Mouse (Mus musculus) ovary, adult 10 weeks (tissue): ENCODE results near the gene Trp53. TPM values are rescaled to one million over a fixed set of nuclear protein-coding genes. Genes with fewer than 3 reads are reported as not detected.

Source experiments
- polyA plus RNA-seq: library from polyadenylated mRNA; stranded (reverse); fragments of 350-450 nt; fragmentation: Illumina TruSeq; extraction: RNeasy Lipid Tissue Mini Kit (QIAGEN cat#74804); gene quantifications from one replicate; pipeline ENCODE4 v1.2.3, GENCODE M21; 2014

Gene Trp53
- polyA plus RNA-seq: 9.2 TPM

DNA sequence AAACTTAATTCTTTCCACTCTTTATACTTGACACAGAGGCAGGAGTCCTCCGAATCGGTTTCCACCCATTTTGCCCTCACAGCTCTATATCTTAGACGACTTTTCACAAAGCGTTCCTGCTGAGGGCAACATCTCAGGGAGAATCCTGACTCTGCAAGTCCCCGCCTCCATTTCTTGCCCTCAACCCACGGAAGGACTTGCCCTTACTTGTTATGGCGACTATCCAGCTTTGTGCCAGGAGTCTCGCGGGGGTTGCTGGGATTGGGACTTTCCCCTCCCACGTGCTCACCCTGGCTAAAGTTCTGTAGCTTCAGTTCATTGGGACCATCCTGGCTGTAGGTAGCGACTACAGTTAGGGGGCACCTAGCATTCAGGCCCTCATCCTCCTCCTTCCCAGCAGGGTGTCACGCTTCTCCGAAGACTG lies at the start of gene Trp53, which contains the start of gene Wrap53:
Gene Trp53, plus strand, starts transcription at position 269 of the 424 bp plus-strand sequence.
Gene Wrap53, minus strand, starts transcription at position 165 of the 424 bp plus-strand sequence.

DNA sequence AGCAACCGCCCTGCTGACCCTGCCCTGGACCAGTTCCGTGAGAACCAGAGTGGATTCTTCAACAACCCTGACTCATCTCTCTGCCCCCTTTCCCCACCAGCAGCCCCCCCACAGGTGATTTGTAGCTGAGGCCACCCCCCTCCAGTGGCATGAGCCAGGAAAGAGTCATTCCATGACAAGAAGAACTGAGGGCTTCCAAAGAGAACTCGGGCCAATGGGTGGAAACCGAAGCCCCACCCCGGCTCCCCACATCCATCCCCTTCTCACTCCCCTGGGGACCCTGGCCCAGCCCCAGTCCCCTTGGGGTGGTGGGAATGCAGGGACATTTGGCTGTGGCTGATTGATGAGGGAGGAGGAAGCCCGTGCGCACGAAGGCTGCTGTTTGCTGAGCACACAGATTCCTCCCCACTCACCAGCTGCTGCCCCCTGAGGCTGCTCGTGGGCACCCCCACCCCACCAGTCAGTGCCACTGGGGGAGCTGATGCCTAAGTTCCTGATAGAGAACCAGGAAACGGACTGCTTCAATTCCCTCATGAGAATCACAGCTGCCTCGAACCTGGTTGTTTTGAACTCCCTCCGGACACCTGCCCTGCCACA lies 31.0 kb upstream of the Trp53 start, which contains the start of gene Dnah2:
Gene Dnah2, minus strand, starts transcription at position 51 of the 597 bp plus-strand sequence.

DNA sequence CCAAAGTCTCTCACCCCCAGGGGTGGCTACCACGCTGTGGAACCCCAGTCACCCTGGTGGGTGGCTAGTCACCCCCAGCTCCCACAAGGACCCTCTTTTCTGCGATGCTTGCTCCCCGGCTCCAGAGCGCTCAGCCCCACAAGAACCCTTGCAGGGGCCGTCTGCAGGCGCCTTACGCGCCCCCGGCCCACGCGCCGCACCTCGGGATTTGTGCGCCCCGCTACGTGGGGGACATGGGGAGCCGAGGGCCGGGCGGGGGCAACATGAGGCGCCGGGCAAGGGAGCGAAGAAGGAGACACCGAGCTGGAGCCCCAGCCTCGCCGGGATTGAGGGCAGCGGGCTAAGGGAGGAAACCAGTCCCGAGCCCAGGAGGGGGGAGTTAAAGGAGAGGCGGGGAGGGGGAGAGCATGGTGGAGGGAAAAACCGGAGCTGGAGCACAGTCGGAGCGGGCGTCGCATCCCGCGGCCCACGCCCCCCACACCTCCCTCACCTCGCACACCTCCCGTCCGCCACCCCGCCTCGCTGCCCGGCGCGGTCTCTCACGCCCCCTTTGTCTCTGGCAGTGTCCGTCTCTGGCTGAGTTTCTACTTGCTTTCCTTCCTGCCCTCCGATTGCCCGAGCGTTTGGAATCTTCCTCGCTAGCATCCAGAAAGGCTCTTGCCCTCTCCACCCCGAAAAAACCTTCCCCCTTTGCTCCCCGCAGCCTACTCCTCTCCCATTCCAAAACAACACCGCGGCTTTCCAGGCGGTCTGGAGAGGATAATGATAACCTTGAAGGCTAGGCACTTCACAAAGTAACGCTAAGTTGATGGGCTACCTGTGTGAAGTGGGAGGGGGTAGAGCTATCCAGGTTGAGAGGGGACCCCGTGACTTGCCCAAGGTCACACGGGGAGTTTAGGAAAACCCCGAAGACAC lies 20.1 kb upstream of the Trp53 start, which contains the start of gene Efnb3:
Gene Efnb3, minus strand, starts transcription at position 355 of the 915 bp plus-strand sequence.

DNA sequence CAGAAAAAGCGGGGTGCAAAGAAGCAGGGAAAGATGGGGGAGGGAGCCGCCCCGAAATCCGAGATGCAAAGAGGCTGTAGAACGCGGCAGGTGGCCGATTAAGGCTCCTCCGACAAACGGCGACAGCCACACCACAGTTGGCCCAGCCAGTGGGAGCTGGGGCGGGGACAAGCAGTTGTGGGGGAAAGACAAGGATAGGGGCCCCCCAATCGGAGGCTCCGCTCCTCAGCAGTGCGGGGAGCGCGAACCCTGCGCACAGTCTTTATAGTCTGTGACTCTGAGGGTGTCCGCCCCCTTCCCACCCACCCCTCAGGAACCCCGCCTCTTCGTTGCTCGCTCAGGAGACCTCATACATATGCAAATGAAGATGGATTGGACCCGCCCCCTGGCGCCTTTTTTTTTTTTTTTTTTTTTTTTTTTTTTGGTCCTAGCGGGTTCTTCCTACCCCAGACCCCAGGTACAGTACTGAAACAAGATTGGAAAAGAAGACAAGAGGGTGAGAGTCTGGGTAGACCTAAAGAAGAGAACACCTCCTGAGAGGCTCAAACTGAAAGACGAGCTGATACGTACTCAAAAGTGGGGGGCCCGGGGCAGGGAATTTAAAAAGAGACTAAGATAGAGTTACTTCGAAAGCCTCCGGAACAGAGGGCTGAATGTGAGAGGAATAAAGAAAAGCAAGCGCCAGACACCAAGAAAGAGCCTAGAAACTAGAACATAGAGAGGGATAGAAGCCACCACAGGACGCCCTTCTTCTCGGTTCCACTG lies 25.7 kb downstream of the Trp53 start, which contains the start of gene Atp1b2:
Gene Atp1b2, minus strand, starts transcription at position 217 of the 765 bp plus-strand sequence.

DNA sequence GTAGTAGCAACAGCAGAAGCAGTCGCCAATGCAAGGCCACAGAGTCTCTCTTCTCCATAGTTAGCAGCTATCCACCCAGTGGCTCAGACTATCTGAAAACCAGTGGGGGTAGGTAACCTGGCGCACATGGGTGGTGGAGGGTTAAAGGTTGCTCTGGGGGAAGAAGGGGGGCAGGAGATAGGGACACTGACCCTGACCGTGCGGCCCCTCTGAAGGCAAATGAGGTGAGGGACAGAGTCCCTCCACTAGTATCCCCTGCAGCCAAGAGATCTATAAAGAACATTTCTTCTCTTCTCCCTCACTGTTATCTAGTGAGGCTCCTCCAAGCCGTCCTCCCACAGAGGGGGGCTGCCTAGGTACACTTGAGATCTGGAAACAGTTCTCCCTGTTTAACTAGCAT lies 37.6 kb downstream of the Trp53 start, which contains the start of gene Shbg:
Gene Shbg, minus strand, starts transcription at position 101 of the 400 bp plus-strand sequence.

DNA sequence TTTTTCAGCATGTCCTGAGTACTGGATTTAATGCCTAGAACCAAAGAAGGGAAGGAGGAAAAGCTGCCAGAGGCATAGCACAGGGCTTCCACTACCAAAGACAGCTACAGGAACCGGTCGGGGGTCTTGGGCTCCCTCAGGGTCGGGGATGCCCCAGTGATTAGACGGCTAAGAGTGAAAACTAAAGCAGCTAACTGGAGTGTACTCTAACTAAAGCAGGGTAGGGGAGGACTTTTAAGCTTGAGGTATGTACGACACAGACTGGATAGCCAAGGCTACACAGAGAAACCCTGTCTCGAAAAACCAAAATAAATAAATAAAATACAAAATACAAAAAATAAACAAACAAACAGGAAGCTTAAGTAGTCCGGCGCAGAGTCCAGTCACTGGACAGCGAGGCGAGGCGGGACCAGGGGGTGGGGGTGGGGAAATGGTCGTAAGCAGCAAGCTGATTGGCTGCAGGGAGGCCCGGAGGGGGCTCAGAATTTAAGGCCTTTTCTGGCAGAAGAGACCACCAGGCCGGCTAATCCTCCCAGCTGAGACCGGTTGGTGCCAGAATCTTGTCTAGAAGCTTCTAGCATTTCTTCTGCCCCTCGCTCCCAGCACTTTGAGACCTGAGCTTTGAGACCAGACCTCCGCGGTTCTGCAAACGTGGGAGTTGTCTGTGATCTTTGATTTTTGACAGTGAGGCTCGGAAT lies 41.6 kb downstream of the Trp53 start, which contains the start of gene Sat2:
Gene Sat2, plus strand, starts transcription at position 454 of the 698 bp plus-strand sequence.

DNA sequence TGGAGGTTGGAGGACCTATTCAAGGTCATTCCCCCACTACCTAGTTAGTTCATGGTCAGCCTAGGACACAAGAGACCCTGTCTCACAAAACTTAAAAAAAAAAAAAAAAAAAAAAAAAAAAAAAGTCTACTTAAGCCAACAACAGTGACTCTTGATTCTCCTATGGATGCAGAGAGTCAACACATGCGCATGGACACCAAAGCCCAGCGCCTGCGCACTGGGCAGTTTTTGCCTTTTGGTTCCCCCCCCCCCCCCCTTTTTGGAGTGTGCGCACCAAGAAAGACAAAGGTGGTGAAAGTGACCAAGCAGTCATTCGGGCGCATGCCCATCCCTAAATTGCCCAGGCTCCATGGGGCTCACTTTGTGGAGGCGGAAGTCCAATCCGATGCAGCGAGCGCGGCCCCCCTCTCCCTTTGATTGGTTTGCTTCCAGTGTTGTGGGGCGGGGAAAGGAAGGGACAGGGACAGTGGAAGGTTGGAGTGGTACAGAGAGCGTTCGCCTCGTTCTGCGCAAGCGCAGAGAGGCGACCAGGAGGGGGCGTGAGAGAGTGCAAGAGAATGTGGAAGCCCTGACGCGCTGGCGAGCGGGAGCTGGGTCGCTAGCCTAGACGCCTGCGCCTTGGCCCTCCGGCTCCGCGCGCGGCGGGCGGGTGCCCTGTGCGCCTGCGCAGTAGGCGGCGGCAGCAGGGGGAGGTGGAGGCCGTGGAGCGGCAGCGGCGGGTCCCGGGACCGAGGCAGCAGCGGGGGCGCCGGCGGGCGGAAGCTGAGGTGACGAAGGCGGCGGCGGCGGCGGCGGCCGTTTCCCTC lies 52.3 kb downstream of the Trp53 start, which contains the start of gene Fxr2:
Gene Fxr2, plus strand, starts transcription at position 707 of the 806 bp plus-strand sequence.

Other genes with a start within 250 kb of the Trp53 start
- 15.5 TPM for gene Rnf227, start 239.9 kb upstream of the Trp53 start, polyA plus RNA-seq
- gene Chd3, start 211.0 kb upstream of the Trp53 start, polyA plus RNA-seq: 13.1 TPM
- gene Naa38, start 184.9 kb upstream of the Trp53 start, polyA plus RNA-seq: 3.6 TPM
- gene Cyb5d1, start 184.7 kb upstream of the Trp53 start, polyA plus RNA-seq: 42.1 TPM
- gene Tmem88, start 182.1 kb upstream of the Trp53 start, polyA plus RNA-seq: 0.88 TPM
- 8.6 TPM for gene Kdm6b, start 166.7 kb upstream of the Trp53 start, polyA plus RNA-seq
- gene Dnah2, start 31.2 kb upstream of the Trp53 start, polyA plus RNA-seq: 0.48 TPM
- 1.6 TPM for gene Efnb3, start 20.2 kb upstream of the Trp53 start, polyA plus RNA-seq
- gene Wrap53, start 104 bp upstream of the Trp53 start, polyA plus RNA-seq: 1.1 TPM
- 165 TPM for gene Atp1b2, start 25.6 kb downstream of the Trp53 start, polyA plus RNA-seq
- 0.66 TPM for gene Shbg, start 37.5 kb downstream of the Trp53 start, polyA plus RNA-seq
- 4.7 TPM for gene Sat2, start 41.7 kb downstream of the Trp53 start, polyA plus RNA-seq
- gene Fxr2, start 52.6 kb downstream of the Trp53 start, polyA plus RNA-seq: 11.1 TPM
- gene Sox15, start 75.0 kb downstream of the Trp53 start, polyA plus RNA-seq: not detected
- gene Mpdu1, start 82.3 kb downstream of the Trp53 start, polyA plus RNA-seq: 13.0 TPM
- gene Cd68, start 85.8 kb downstream of the Trp53 start, polyA plus RNA-seq: 9.4 TPM
- 723 TPM for gene Eif4a1, start 92.1 kb downstream of the Trp53 start, polyA plus RNA-seq
- gene Senp3, start 101.7 kb downstream of the Trp53 start, polyA plus RNA-seq: 55.2 TPM
- 10.7 TPM for gene Tnfsf13, start 105.4 kb downstream of the Trp53 start, polyA plus RNA-seq
- gene Tnfsf12, start 115.5 kb downstream of the Trp53 start, polyA plus RNA-seq: 4.0 TPM
- 2.3 TPM for gene Tnfsfm13, start 115.7 kb downstream of the Trp53 start, polyA plus RNA-seq
- gene Polr2a, start 178.3 kb downstream of the Trp53 start, polyA plus RNA-seq: 38.0 TPM
- gene Slc35g3, start 181.6 kb downstream of the Trp53 start, polyA plus RNA-seq: 0.48 TPM
- 26.4 TPM for gene Zbtb4, start 185.6 kb downstream of the Trp53 start, polyA plus RNA-seq
- 3.4 TPM for gene Chrnb1, start 215.6 kb downstream of the Trp53 start, polyA plus RNA-seq
- gene Fgf11, start 221.5 kb downstream of the Trp53 start, polyA plus RNA-seq: 7.0 TPM
- 1.2 TPM for gene Tmem102, start 225.3 kb downstream of the Trp53 start, polyA plus RNA-seq
- gene Gm39566, start 234.9 kb downstream of the Trp53 start, polyA plus RNA-seq: not detected
- gene Spem2, start 238.1 kb downstream of the Trp53 start, polyA plus RNA-seq: not detected
- gene Spem1, start 241.8 kb downstream of the Trp53 start, polyA plus RNA-seq: not detected